Mouse (Mus musculus) colon, adult 2 months (tissue): Measurements from ENCODE around the gene Gpr62. TPM values are rescaled to one million over a fixed set of nuclear protein-coding genes. Genes with fewer than 3 reads are reported as not detected.

Experiments
- polyA plus RNA-seq: library from polyadenylated mRNA; depleted of rRNA; stranded (reverse); fragments of >200 nt; gene quantifications from 2 replicates; pipeline ENCODE4 v1.2.3, GENCODE M21; 2012; rRNA removed

Gene Gpr62
- 0.25 and 0.47 TPM in 2 replicates for polyA plus RNA-seq

GRCm38 (mm10) chr9:106465571-106466200 is at the start of gene Gpr62:
Gene Gpr62, minus strand, starts transcription at chr9:106465938.

DNA sequence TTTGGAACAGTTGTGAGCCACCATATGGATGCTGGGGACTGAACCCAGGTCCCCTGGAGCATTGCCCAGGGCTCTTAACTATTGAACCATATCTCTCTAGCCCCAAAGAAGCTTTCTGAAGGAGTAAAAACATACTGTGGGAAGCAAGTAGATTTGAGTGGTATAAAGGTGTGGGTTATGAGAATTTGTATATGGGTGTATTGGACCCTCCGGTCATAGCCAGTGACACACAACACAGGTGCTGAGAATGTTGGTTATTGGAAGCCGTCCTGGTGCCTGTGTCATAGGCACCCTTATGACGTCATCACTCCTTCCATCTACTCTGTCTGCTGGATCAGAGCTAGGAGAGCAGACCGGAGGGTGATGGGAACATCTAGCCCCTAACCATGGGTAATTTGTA is 48.5 kb upstream of the Gpr62 start, which contains the start of gene Iqcf5:
Gene Iqcf5, plus strand, starts transcription at position 301 of the 400 bp plus-strand sequence.

DNA sequence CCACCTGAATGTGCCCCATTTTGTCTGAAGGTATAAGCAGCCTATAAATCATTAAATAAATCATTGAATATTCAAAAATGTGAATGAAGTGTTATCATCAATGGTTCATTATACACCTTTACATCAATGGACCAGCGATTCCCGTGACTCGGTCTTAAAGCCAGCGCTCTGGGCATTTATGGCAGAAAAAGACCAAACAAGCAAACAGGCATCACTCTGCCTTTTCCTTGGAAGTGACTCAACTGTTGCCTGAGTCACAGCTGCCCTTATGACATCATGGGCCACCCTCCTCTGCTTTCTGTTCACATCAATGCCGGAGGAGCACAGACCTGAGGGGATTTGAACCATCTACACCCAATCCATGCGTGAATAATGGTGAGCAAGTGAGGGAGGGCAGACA is 33.9 kb upstream of the Gpr62 start, which contains the start of gene Iqcf1:
Gene Iqcf1, plus strand, starts transcription at position 301 of the 400 bp plus-strand sequence.

DNA sequence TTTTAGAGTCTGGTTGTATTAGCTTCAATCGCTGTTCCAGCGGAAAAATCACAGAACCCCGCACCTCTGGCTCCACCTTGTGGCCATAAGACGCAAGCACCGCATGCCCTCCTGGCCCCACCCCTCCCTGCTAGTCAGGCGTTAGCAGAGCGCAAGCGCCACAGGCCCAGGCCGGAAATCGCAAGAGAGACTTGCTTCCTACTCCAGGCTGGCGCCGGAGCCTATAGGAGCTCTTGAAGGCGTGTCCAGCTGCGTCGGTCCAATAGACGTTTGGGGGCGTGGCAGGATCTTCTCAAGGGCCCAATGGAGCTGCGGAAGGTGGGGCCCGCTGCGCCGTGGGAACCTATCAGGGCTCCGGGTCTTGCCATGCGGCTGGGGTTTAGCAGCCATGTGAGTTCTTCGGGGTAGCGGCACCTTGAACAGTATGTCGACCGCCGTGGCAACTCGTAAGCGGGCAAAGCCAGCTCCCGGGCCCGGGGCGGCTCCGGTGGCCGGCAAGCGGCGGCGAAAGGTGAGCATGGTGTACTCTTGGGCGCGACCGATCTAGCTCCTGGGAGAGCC is 11.3 kb upstream of the Gpr62 start, which contains the start of gene Parp3:
Gene Parp3, minus strand, starts transcription at position 26 of the 561 bp plus-strand sequence.

GRCm38 (mm10) chr9:106475663-106476001 is 9.9 kb upstream of the Gpr62 start, which contains the start of gene Rrp9:
Gene Rrp9, plus strand, starts transcription at chr9:106475963.

GRCm38 (mm10) chr9:106453271-106454070 is 12.3 kb downstream of the Gpr62 start, which contains the start of gene Pcbp4:
Gene Pcbp4, plus strand, starts transcription at chr9:106453291.

DNA sequence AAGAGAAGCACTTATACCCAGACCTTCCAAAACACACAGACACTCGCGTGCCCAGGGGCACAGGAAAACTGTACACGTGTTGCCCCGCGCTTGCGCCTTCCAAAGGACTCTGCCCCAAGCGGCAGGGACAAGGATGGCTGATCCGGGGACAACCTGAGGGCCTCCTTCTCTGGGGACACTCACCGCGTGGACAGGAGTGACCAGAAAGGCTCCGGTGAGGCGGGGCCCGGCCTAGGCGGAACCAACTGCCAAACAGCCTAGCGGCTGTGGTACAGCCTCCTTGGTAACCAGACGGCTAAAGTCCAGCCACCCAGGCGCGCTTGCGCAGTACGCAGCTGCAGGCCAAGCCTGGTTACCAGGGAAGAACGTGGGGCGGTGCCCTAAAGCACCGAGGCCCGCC is 18.4 kb downstream of the Gpr62 start, which contains the start of the genes Abhd14b and Abhd14a:
Gene Abhd14b, plus strand, starts transcription at position 112 of the 400 bp plus-strand sequence.
Gene Abhd14a, minus strand, starts transcription at position 331 of the 400 bp plus-strand sequence.

DNA sequence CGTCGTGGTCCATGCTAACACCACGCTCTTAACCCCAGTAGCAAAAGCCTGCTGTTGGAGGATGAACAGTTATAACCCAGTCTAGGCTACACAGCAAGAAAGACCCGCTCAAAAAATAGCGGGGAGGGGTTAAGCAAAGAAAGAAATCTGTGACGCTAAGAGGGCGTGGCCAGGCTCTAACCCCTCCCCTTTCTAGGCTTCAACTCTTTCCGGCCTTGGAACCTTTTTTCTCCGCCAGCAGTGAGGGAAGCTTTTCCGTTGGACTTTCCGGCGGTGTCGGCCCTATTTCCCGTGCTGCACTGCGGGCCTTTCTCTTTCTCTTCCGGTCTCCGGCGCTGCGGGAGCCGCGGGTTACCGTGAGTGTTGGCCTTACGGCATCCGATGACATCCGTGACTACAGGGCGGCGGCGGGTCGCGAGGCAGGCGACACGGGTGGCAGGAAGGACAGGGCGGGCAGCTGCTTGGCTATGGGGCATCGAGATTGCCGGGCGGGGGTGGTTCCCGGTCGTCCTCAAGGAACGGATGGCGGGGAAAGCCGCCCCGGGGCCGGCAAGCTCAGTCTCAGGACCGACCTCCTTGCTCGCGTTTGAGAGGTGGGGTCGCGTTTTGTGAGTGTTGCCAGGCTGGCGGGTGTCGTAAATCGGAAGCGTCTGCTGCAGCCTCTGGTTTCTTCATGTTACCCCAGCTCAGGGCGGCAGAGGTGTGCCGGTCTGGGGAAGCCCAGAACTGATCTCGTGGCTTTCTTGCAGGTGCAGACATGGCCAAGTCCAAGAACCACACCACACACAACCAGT is 36.3 kb downstream of the Gpr62 start, which contains the start of gene Rpl29:
Gene Rpl29, plus strand, starts transcription at position 234 of the 794 bp plus-strand sequence.

Other genes starting within 250 kb of the Gpr62 start
- 2.9 and 3.8 TPM in 2 replicates for gene Tlr9, start 243.3 kb downstream of the Gpr62 start, polyA plus RNA-seq
- gene Alas1, start 217.3 kb downstream of the Gpr62 start, polyA plus RNA-seq, result 180 and 182 TPM in 2 replicates
- gene Poc1a, start 184.9 kb downstream of the Gpr62 start, polyA plus RNA-seq, result 18.2 and 19.5 TPM in 2 replicates
- gene Dusp7, start 97.3 kb downstream of the Gpr62 start, polyA plus RNA-seq, result 37.7 and 48.3 TPM in 2 replicates
- 438 and 578 TPM in 2 replicates for gene Rpl29, start 36.5 kb downstream of the Gpr62 start, polyA plus RNA-seq
- gene Acy1, start 27.6 kb downstream of the Gpr62 start, polyA plus RNA-seq, result 31.0 and 32.7 TPM in 2 replicates
- gene Abhd14b, start 18.5 kb downstream of the Gpr62 start, polyA plus RNA-seq, result 116 and 124 TPM in 2 replicates
- 29.0 and 34.0 TPM in 2 replicates for gene Abhd14a, start 18.3 kb downstream of the Gpr62 start, polyA plus RNA-seq
- 48.5 and 48.7 TPM in 2 replicates for gene Pcbp4, start 12.6 kb downstream of the Gpr62 start, polyA plus RNA-seq
- gene Rrp9, start 10.0 kb upstream of the Gpr62 start, polyA plus RNA-seq, result 25.4 and 27.9 TPM in 2 replicates
- 38.7 and 42.4 TPM in 2 replicates for gene Parp3, start 11.0 kb upstream of the Gpr62 start, polyA plus RNA-seq
- not detected in 2 replicates for gene Iqcf1, start 34.0 kb upstream of the Gpr62 start, polyA plus RNA-seq
- not detected in 2 replicates for gene Iqcf5, start 48.6 kb upstream of the Gpr62 start, polyA plus RNA-seq
- not detected in 2 replicates for gene Iqcf3, start 95.7 kb upstream of the Gpr62 start, polyA plus RNA-seq
- gene Iqcf4, start 105.1 kb upstream of the Gpr62 start, polyA plus RNA-seq, result not detected in 2 replicates
- not detected in 2 replicates for gene Iqcf6, start 160.6 kb upstream of the Gpr62 start, polyA plus RNA-seq
- gene Grm2, start 190.1 kb upstream of the Gpr62 start, polyA plus RNA-seq, result 0.06 TPM in 2 replicates
- 131 and 150 TPM in 2 replicates for gene Tex264, start 220.0 kb upstream of the Gpr62 start, polyA plus RNA-seq